Mouse (Mus musculus) lung, postnatal 0 days (tissue): ENCODE measurements at regions not wholly inside any gene's neighbourhood (a gene's known extent, or its start where the extent isn't known, plus 50 kb on each side); places are given as distances from the start of the nearest gene placed in this dataset.

Source experiments
- CTCF ChIP-seq: IDR thresholded peaks from 2 replicates; pipeline ENCODE4 v1.5.1; 2016; ENCODE audit warnings: antibody characterized with exemption, mild to moderate bottlenecking
- EP300 ChIP-seq: IDR thresholded peaks from 2 replicates; pipeline ENCODE4 v1.6.1; 2016; ENCODE audit warnings: antibody characterized with exemption, mild to moderate bottlenecking, control low read depth

DNA sequence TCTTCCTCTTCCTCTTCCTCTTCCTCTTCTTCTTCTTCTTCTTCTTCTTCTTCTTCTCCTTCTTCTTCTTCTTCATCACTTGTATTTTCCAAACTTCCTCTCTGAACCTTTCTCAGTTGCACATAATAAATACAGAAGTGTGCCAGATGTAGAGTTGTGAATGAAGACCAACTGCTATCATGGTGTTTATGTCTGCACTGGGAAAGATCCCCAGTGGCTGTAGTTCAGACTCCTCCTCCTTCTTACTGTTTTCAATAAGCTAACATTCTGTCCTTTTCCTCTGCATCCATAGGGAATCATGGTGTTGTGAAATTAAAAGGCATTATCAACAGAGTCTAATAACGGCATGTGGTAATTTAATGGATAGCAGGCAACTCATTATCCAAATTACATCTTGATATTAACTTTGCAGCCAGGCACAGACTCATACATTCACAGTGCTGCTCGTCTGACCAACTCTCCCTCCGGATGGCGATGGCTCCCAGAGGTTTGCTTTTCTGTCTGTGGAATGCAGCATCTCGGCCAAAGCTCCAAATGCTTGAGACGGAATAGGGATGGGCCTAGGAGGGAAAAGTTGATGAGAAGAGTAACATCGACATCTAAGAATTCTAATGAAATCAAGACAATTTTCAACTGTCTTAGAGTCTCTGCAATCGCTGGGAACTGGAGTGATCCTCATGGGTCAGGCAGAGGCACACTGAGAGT lies 219.6 kb downstream of the Irs2 start:
- TF ChIP-seq CTCF (peak; percentile 22; the same call in 1 of the 2 replicates), EP300 (no peak)
